Mouse (Mus musculus) hindbrain, postnatal 0 days (tissue): ENCODE data around the gene Phgdh. TPM values are rescaled to one million over a fixed set of nuclear protein-coding genes. Genes with fewer than 3 reads are reported as not detected.

Experiments used
- ATAC-seq: fragments of 200-750 bp; cut with Nextera tagmentation; 2 replicates; pipeline ENCODE4 v1.8.0; 2017; ENCODE audit warnings: mild to moderate bottlenecking, moderate TSS enrichment, moderate library complexity
- DNase-seq: peaks from one replicate; pipeline ENCODE4 v3.0.0-alpha.2; 2015; ENCODE audit warnings: low spot score
- H3K27ac ChIP-seq: fragments of 300-500 bp; sonication (generic); 2 replicates; pipeline ENCODE4 v1.5.1; 2014; ENCODE audit warnings: mild to moderate bottlenecking
- H3K27me3 ChIP-seq: fragments of 300-500 bp; sonication (generic); 2 replicates; pipeline ENCODE4 v1.6.1; 2014; ENCODE audit warnings: low read length, mixed read lengths; ENCODE audit not compliant: insufficient read depth
- H3K36me3 ChIP-seq: fragments of 300-500 bp; sonication (generic); 2 replicates; pipeline ENCODE4 v1.6.1; 2014; ENCODE audit warnings: low read length, mixed read lengths; ENCODE audit not compliant: insufficient read depth
- H3K4me1 ChIP-seq: fragments of 300-500 bp; sonication (generic); 2 replicates; pipeline ENCODE4 v1.6.1; 2014; ENCODE audit warnings: antibody characterized with exemption, low read length, mixed read lengths; ENCODE audit not compliant: insufficient read depth
- H3K4me2 ChIP-seq: fragments of 300-500 bp; sonication (generic); 2 replicates; pipeline ENCODE4 v1.6.1; 2014; ENCODE audit warnings: low read depth, mild to moderate bottlenecking, low read length, moderate library complexity, mixed read lengths
- H3K4me3 ChIP-seq: fragments of 300-500 bp; sonication (generic); 2 replicates; pipeline ENCODE4 v1.5.1; 2014; ENCODE audit warnings: low read length
- H3K9ac ChIP-seq: fragments of 300-500 bp; sonication (generic); replicated peaks from 2 replicates; pipeline ENCODE4 v1.6.1; 2014; ENCODE audit warnings: mild to moderate bottlenecking, low read length, moderate library complexity, mixed read lengths
- H3K9me3 ChIP-seq: fragments of 300-500 bp; sonication (generic); 2 replicates; pipeline ENCODE4 v1.6.1; 2016; ENCODE audit warnings: low read length, mixed read lengths
- CTCF ChIP-seq: IDR thresholded peaks from 2 replicates; pipeline ENCODE4 v1.5.1; 2016; ENCODE audit warnings: antibody characterized with exemption, control low read depth, low read depth
- WGBS: fragments of 180-500 bp; shearing (Covaris S2); extraction: QIAGEN DNeasy Blood & Tissue Kit; methylation state at CpG from one replicate; pipeline ENCODE4 v1.1.7; 2014; 5-methylcytosine and 5-hydroxymethylcytosine counted together
- polyA plus RNA-seq: library from polyadenylated mRNA; unstranded; fragments of >200 nt; fragmentation: Nextera tagmentation; extraction: Ambion mirVana; gene quantifications from 2 replicates; pipeline ENCODE4 v1.2.1, GENCODE M21; 2015
- total RNA-seq: library from RNA; depleted of rRNA; stranded (reverse); fragments of >200 nt; gene quantifications from 2 replicates; pipeline ENCODE4 v1.2.3, GENCODE M21; 2014

Phgdh gene
- total and polyA plus RNA-seq, 2 experiments from 2014 or later = 261 to 370 TPM

GRCm38 (mm10) chr3:98336661-98337654, 2.8 kb downstream of the Phgdh start:
- peaks cover 16% of the 10 kb centered on the region for H3K4me1 ChIP-seq
- peak overlapping the region; percentile 28; the same call in 1 of the 2 replicates for H3K9ac ChIP-seq
- TF ChIP-seq CTCF = no peak
- DNase-seq (peak; percentile 73), ATAC-seq (peak; percentile 50)
- H3K36me3 ChIP-seq = no peaks in the 10 kb centered on the region
- H3K9me3 ChIP-seq = no peaks in the 10 kb centered on the region
- no peaks in the 10 kb centered on the region for H3K27me3 ChIP-seq
- WGBS = 43% methylated on average over 22 of the region's 22 CpGs
- H3K4me3 ChIP-seq = peak overlapping the region; percentile 61
- H3K27ac ChIP-seq = peak overlapping the region; percentile 70
- peak overlapping the region; percentile 98 for H3K4me2 ChIP-seq

GRCm38 (mm10) chr3:98335886-98336285, 3.9 kb downstream of the Phgdh start:
- Histone ChIP-seq H3K27ac (peak overlapping the region; percentile 3; the same call in 1 of the 2 replicates), H3K4me2 (peak overlapping the region; percentile 98)
- 58% methylated on average over 7 of the region's 7 CpGs for WGBS

GRCm38 (mm10) chr3:98335331-98335730, 4.5 kb downstream of the Phgdh start:
- Histone ChIP-seq H3K27me3 (no peaks in the 10 kb centered on the region), H3K9ac (no peak overlapping the region), H3K27ac (no peak overlapping the region), H3K36me3 (no peaks in the 10 kb centered on the region), H3K9me3 (no peaks in the 10 kb centered on the region), H3K4me1 (peaks cover 16% of the 10 kb centered on the region), H3K4me3 (no peak overlapping the region), H3K4me2 (0 out of 2 replicates have a peak overlapping the region, but pooled peaks have one; percentile 98)
- no peak for TF ChIP-seq CTCF
- DNase-seq (no peak), ATAC-seq (no peak)

More at GRCm38 (mm10) chr3:98335886-98336285, 3.9 kb downstream of the Phgdh start:
- H3K4me3 ChIP-seq = no peak overlapping the region
- no peaks in the 10 kb centered on the region for H3K9me3 ChIP-seq
- no peaks in the 10 kb centered on the region for H3K27me3 ChIP-seq
- no peak for DNase-seq
- no peaks in the 10 kb centered on the region for H3K36me3 ChIP-seq
- no peak for TF ChIP-seq CTCF
- no peak for ATAC-seq
- peak overlapping the region; percentile 14; the same call in 1 of the 2 replicates for H3K9ac ChIP-seq
- peaks cover 16% of the 10 kb centered on the region for H3K4me1 ChIP-seq

GRCm38 (mm10) chr3:98334010-98334409, 5.8 kb downstream of the Phgdh start:
- Histone ChIP-seq H3K27me3 (no peaks in the 10 kb centered on the region), H3K4me1 (peaks cover 16% of the 10 kb centered on the region), H3K9ac (no peak overlapping the region), H3K9me3 (no peaks in the 10 kb centered on the region), H3K36me3 (no peaks in the 10 kb centered on the region), H3K27ac (no peak overlapping the region), H3K4me2 (no peak overlapping the region), H3K4me3 (no peak overlapping the region)
- ATAC-seq = no peak
- 82% methylated on average over 2 of the region's 2 CpGs for WGBS
- DNase-seq = no peak
- no peak for TF ChIP-seq CTCF

DNA sequence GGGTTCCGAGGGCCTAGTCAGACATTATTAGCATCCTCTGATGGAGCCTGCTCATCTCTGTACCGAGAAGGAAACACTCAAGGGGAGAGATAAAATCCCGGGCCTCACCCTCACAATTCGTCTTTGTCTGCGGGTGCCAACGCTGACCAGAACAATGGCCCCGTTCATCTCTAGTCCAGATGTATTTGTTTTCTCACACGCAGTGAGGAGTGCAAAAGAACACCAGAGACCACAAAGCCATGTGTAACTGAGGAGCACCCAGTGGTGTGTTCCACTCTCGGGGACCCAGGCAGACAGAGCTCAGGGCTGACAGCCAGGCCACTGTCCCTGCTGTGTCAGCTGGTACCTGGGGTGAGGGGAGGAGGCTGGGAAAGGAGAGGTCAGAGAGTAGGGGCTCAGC, 15.6 kb downstream of the Phgdh start:
- TF ChIP-seq CTCF = no peak
- no peak overlapping the region for H3K4me3 ChIP-seq
- 48% methylated on average over 9 of the region's 9 CpGs for WGBS
- DNase-seq = no peak
- H3K9me3 ChIP-seq = no peaks in the 10 kb centered on the region
- no peak overlapping the region for H3K27ac ChIP-seq
- no peak for ATAC-seq
- H3K4me1 ChIP-seq = no peaks in the 10 kb centered on the region
- no peak overlapping the region for H3K9ac ChIP-seq
- H3K36me3 ChIP-seq = no peaks in the 10 kb centered on the region
- H3K4me2 ChIP-seq = no peak overlapping the region
- no peaks in the 10 kb centered on the region for H3K27me3 ChIP-seq

DNA sequence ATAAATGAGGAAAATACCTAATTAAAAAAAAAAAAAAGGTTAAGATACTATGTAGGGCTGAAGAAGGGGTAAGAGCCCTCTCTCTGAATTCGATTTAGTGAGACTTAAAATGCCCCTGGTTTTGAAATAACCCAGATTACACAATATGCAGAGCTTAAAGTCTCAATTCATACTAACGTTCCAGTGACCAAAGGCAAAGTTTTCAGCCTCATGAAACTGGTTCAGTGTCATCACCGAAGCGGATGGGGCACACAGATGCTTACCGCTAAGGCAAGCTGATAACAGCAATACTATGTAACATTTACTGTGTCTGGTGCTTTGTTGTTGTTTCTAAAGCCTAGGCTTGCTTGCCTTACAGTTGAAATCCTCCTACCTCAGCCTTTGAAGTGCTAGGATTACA, 17.6 kb downstream of the Phgdh start:
- no peak overlapping the region for H3K4me3 ChIP-seq

More for the DNA sequence above, 17.6 kb downstream of the Phgdh start:
- Histone ChIP-seq H3K36me3 (no peaks in the 10 kb centered on the region), H3K9ac (no peak overlapping the region), H3K27ac (no peak overlapping the region), H3K4me1 (no peaks in the 10 kb centered on the region), H3K9me3 (no peaks in the 10 kb centered on the region), H3K27me3 (no peaks in the 10 kb centered on the region), H3K4me2 (no peak overlapping the region)
- no peak for TF ChIP-seq CTCF
- ATAC-seq (no peak), DNase-seq (no peak)
- WGBS = 93% methylated on average over 5 of the region's 5 CpGs
